ENCODE assay signal across 8 mouse cellular contexts in the genomic region with DNA sequence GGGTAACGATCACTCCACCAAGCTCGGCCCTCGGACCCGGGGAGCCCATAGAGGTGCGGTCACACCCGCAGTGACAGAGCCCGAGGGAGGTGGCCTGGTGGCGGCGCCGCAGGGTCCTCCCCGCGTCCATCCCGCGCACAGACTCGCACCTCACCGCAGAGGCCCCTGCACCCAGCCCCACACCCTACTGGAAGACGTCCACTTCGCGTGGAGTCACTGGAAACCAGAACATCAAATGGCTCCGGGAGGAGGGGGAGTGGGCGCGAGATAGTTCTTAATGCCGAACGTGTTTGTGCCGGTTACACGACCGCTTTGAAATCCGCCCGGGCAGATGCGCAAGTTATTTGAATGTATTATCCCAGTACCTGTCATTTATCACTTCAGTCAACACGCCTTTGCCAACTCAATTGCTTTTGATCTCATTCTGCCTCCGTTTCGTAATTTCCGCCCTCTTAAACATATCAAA. TPM values are rescaled to one million over a fixed set of nuclear protein-coding genes. Genes with fewer than 3 reads are reported as not detected.
A peak's percentile ranks its signal among the peaks of the same experiment; 100 is the strongest.
DNase-seq lines count a peak whose midpoint lies in the region; ATAC-seq and TF ChIP-seq lines count a peak whose summit lies in the region.

No protein-coding gene starts in this region.

- peak overlapping the region; percentile 85 for H3K27ac ChIP-seq in embryonic facial prominence, embryonic 11.5 days (replicated peaks; ENCODE audit: low read depth, low read length)
- H3K27ac ChIP-seq in heart, embryonic 10.5 days: peak overlapping the region; percentile 88
- H3K27ac ChIP-seq in kidney, embryonic 14.5 days (ENCODE audit: low read depth, low read length): peak overlapping the region; percentile 94
- peak overlapping the region; percentile 79 for H3K27ac ChIP-seq in liver, embryonic 11.5 days (ENCODE audit: low read depth, low read length)
- H3K27ac ChIP-seq in stomach, embryonic 16.5 days (ENCODE audit: low read length): peak overlapping the region; percentile 95

- peak; percentile 49 for ATAC-seq in embryonic facial prominence, embryonic 11.5 days (replicated peaks; ENCODE audit: insufficient number of reproducible peaks, low FRiP score, low TSS enrichment, low read depth)
- ATAC-seq in kidney, embryonic 14.5 days (ENCODE audit: low FRiP score, low TSS enrichment): peak; percentile 70
- peak; percentile 60 for ATAC-seq in liver, embryonic 11.5 days (replicated peaks; ENCODE audit: low FRiP score)
- ATAC-seq in stomach, embryonic 16.5 days (ENCODE audit: insufficient read depth, low FRiP score): peak; percentile 53

- under 1% methylated on average over 33 of the region's 34 CpGs for WGBS in embryonic facial prominence, embryonic 11.5 days
- WGBS in heart, embryonic 10.5 days: under 1% methylated on average over 30 of the region's 34 CpGs
- 1% methylated on average over 28 of the region's 34 CpGs for WGBS in kidney, embryonic 14.5 days
- WGBS in liver, embryonic 11.5 days: under 1% methylated on average over 32 of the region's 34 CpGs
- WGBS in stomach, embryonic 16.5 days: under 1% methylated on average over 34 of the region's 34 CpGs

- H3K9ac ChIP-seq in embryonic facial prominence, embryonic 11.5 days (replicated peaks; ENCODE audit: low read length): peak overlapping the region; percentile 72
- H3K9ac ChIP-seq in kidney, embryonic 14.5 days (ENCODE audit: low read depth, low read length): peak overlapping the region; percentile 75
- peak overlapping the region; percentile 67 for H3K9ac ChIP-seq in liver, embryonic 11.5 days (ENCODE audit: low read depth, low read length)
- H3K9ac ChIP-seq in stomach, embryonic 16.5 days (ENCODE audit: low read length): peak overlapping the region; percentile 87

- peak overlapping the region; percentile 72 for H3ac ChIP-seq in myocyte (ENCODE audit: control insufficient read depth, insufficient read length)

- no peaks in the 10 kb centered on the region for H3K27me3 ChIP-seq in embryonic facial prominence, embryonic 11.5 days (ENCODE audit: control insufficient read depth, insufficient read depth, low read length)
- no peaks in the 10 kb centered on the region for H3K27me3 ChIP-seq in heart, embryonic 10.5 days (ENCODE audit: insufficient read depth, poor library complexity, severe bottlenecking)
- no peaks in the 10 kb centered on the region for H3K27me3 ChIP-seq in kidney, embryonic 14.5 days (ENCODE audit: control insufficient read depth, insufficient read depth, low read length)
- H3K27me3 ChIP-seq in liver, embryonic 11.5 days (replicated peaks; ENCODE audit: control insufficient read depth, insufficient read depth, low read length): peaks cover 3% of the 10 kb centered on the region
- no peaks in the 10 kb centered on the region for H3K27me3 ChIP-seq in myocyte (ENCODE audit: control insufficient read depth, insufficient read depth, insufficient read length)
- no peaks in the 10 kb centered on the region for H3K27me3 ChIP-seq in stomach, embryonic 16.5 days (ENCODE audit: control insufficient read depth, insufficient read depth, low read length)

- peak; percentile 52 for TF ChIP-seq POLR2A in myocyte (IDR thresholded peaks at IDR 0.05; ENCODE audit: insufficient read length, low read depth)

- peaks cover 38% of the 10 kb centered on the region for H3K79me2 ChIP-seq in myocyte (ENCODE audit: control insufficient read depth, insufficient read depth)

- peak; percentile 19 for DNase-seq in ovary, adult 18-20 months (ENCODE audit: low spot score)
- no peak for DNase-seq in ovary, postnatal 14 days (ENCODE audit: low spot score)
- DNase-seq in embryonic facial prominence, embryonic 11.5 days (ENCODE audit: low spot score): peak; percentile 60
- peak; percentile 81 for DNase-seq in heart, embryonic 10.5 days (ENCODE audit: low spot score)
- DNase-seq in liver, embryonic 11.5 days (ENCODE audit: low spot score): peak; percentile 66

- peak overlapping the region; percentile 90 for H3K4me2 ChIP-seq in embryonic facial prominence, embryonic 11.5 days (ENCODE audit: low read depth, low read length)
- H3K4me2 ChIP-seq in kidney, embryonic 14.5 days (replicated peaks; ENCODE audit: low read depth, low read length): peak overlapping the region; percentile 94
- peak overlapping the region; percentile 86 for H3K4me2 ChIP-seq in liver, embryonic 11.5 days
- peak overlapping the region; percentile 72 for H3K4me2 ChIP-seq in myocyte (ENCODE audit: low read depth)
- peak overlapping the region; percentile 75 for H3K4me2 ChIP-seq in stomach, embryonic 16.5 days (ENCODE audit: low read depth, low read length)

- H3K36me3 ChIP-seq in embryonic facial prominence, embryonic 11.5 days (replicated peaks; ENCODE audit: control insufficient read depth, insufficient read depth, low read depth, low read length): no peaks in the 10 kb centered on the region
- peaks cover 5% of the 10 kb centered on the region for H3K36me3 ChIP-seq in heart, embryonic 10.5 days
- H3K36me3 ChIP-seq in kidney, embryonic 14.5 days (ENCODE audit: control insufficient read depth, insufficient read depth, low read length): 0 out of 2 replicates have a peak, but pooled peaks cover 3% of the 10 kb centered on the region
- no peaks in the 10 kb centered on the region for H3K36me3 ChIP-seq in liver, embryonic 11.5 days (ENCODE audit: control insufficient read depth, insufficient read depth, low read length)
- H3K36me3 ChIP-seq in myocyte (ENCODE audit: control insufficient read depth, insufficient read depth): peaks cover 11% of the 10 kb centered on the region
- 0 out of 2 replicates have a peak, but pooled peaks cover 3% of the 10 kb centered on the region for H3K36me3 ChIP-seq in stomach, embryonic 16.5 days (ENCODE audit: control insufficient read depth, insufficient read depth, low read length)

- H3K4me1 ChIP-seq in embryonic facial prominence, embryonic 11.5 days (ENCODE audit: control insufficient read depth, insufficient read depth, low read length): no peaks in the 10 kb centered on the region
- H3K4me1 ChIP-seq in heart, embryonic 10.5 days: peaks cover 8% of the 10 kb centered on the region; the same call in 1 of the 2 replicates
- peaks cover 15% of the 10 kb centered on the region for H3K4me1 ChIP-seq in kidney, embryonic 14.5 days (ENCODE audit: control insufficient read depth, insufficient read depth, low read length)
- peaks cover 4% of the 10 kb centered on the region for H3K4me1 ChIP-seq in liver, embryonic 11.5 days (replicated peaks; ENCODE audit: control insufficient read depth, insufficient read depth, low read length)
- H3K4me1 ChIP-seq in stomach, embryonic 16.5 days (ENCODE audit: control insufficient read depth, insufficient read depth, low read length): peaks cover 4% of the 10 kb centered on the region; the same call in 1 of the 2 replicates

- no peaks in the 10 kb centered on the region for H3K9me3 ChIP-seq in embryonic facial prominence, embryonic 11.5 days (replicated peaks; ENCODE audit: control insufficient read depth, low read length)
- no peaks in the 10 kb centered on the region for H3K9me3 ChIP-seq in heart, embryonic 10.5 days
- no peaks in the 10 kb centered on the region for H3K9me3 ChIP-seq in kidney, embryonic 14.5 days (ENCODE audit: control insufficient read depth, low read length)
- no peaks in the 10 kb centered on the region for H3K9me3 ChIP-seq in liver, embryonic 11.5 days (ENCODE audit: control insufficient read depth, low read length)
- no peaks in the 10 kb centered on the region for H3K9me3 ChIP-seq in stomach, embryonic 16.5 days (replicated peaks; ENCODE audit: control insufficient read depth, low read length)

- H3K4me3 ChIP-seq in embryonic facial prominence, embryonic 11.5 days (ENCODE audit: low read depth, low read length): peak overlapping the region; percentile 70
- H3K4me3 ChIP-seq in heart, embryonic 10.5 days: peak overlapping the region; percentile 64
- peak overlapping the region; percentile 59 for H3K4me3 ChIP-seq in kidney, embryonic 14.5 days (ENCODE audit: low read length)
- peak overlapping the region; percentile 66 for H3K4me3 ChIP-seq in liver, embryonic 11.5 days (ENCODE audit: low read depth, low read length)
- peak overlapping the region; percentile 77 for H3K4me3 ChIP-seq in myocyte
- peak overlapping the region; percentile 76 for H3K4me3 ChIP-seq in stomach, embryonic 16.5 days (replicated peaks; ENCODE audit: low read length)

TF ChIP-seq in myocyte, 11 proteins besides CTCF, POLR2A, EP300 and RAD21:
- no peak for TF ChIP-seq TCF12 (IDR thresholded peaks at IDR 0.05; ENCODE audit: insufficient read depth, poor library complexity, severe bottlenecking)
- TF ChIP-seq MYOG (IDR thresholded peaks at IDR 0.05; ENCODE audit: control insufficient read depth in 1 of 3, insufficient read depth in 1 of 3, insufficient read length in 2 of 3, low read depth in 2 of 3): peak in 1 of 3 experiments; percentile 35
- no peak for TF ChIP-seq MAX (IDR thresholded peaks at IDR 0.05; ENCODE audit: low read depth)

RNA-seq across cellular contexts. Expression of a gene that starts 1.5 kb away (rescaled TPM):
- 27.5 and 28.1 TPM in 2 replicates for polyA plus RNA-seq in embryonic facial prominence, embryonic 11.5 days (2014; fragmentation: Nextera tagmentation; extraction: Ambion mirVana)
- polyA plus RNA-seq in heart, embryonic 10.5 days (2016; fragmentation: Nextera tagmentation; extraction: Ambion mirVana): 12.4 and 18.2 TPM in 2 replicates
- polyA plus RNA-seq in kidney, embryonic 14.5 days (2014; fragmentation: Nextera tagmentation; extraction: Ambion mirVana): 36.1 and 42.9 TPM in 2 replicates
- 11.9 and 15.3 TPM in 2 replicates for polyA plus RNA-seq in liver, embryonic 11.5 days (2014; fragmentation: Nextera tagmentation; extraction: Ambion mirVana)
- polyA plus RNA-seq in myocyte (2012; fragmentation: generic; extraction: Trizol): 7.7 TPM
- 30.3 and 33.6 TPM in 2 replicates for polyA plus RNA-seq in stomach, embryonic 16.5 days (2015; fragmentation: Nextera tagmentation; extraction: Ambion mirVana)
